Mouse (Mus musculus): ENCODE results near the gene Susd2.
A peak's percentile ranks its signal among the peaks of the same experiment; 100 is the strongest.

Susd2 gene

GRCm38 (mm10) chr10:75654053-75654452 lies 10.2 kb upstream of the Susd2 start:
- no peak for DNase-seq (ENCODE audit: low read depth, low spot score)

DNA sequence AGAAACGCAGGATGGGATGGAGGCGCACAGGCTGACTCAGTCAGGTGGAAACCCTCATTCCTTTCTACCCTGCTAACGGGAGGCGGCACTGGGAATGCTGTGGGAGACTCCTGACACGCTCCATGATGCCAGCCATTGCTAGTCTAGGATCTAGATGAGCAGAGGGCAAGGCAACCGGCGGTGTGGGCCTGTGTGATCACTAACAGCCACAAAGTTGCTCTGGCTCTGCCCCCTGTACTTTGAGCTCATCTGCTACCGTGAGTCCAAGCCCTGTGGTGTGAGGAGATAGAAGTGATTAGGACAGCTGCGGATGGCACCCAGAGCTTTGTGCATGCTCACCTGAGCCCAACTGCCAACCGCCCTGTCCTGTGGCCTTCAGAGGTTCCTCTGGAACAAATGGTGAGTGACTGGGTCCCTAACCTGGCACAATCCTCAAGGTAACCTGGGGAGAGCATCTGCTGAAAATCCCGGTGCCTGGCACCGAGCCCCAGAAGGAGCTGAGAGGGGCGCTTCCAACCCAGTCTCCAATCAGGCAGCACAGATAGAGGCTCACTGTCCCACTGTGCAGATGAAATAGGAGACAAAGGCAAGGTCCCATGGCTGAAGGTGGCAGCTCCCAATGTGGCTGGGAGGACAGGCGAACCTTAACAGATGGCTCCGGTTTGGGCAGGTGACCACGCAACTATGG lies 7.7 kb upstream of the Susd2 start:
- no peak for DNase-seq (ENCODE audit: low read depth, low spot score)

- DNase-seq (ENCODE audit: low read depth, low spot score), result no peak
These were observed 6.6 kb upstream of the Susd2 start for GRCm38 (mm10) chr10:75650306-75650902.

- DNase-seq (ENCODE audit: low read depth, low spot score), result no peak
These were observed 5.7 kb upstream of the Susd2 start for GRCm38 (mm10) chr10:75649406-75649995.

- no peak for DNase-seq (ENCODE audit: low read depth, low spot score)
These were observed 5.2 kb upstream of the Susd2 start for GRCm38 (mm10) chr10:75649001-75649400.

- no peak for DNase-seq (ENCODE audit: low read depth, low spot score)
These were observed 4.3 kb upstream of the Susd2 start for GRCm38 (mm10) chr10:75648091-75648490.

GRCm38 (mm10) chr10:75647362-75647761 lies 3.6 kb upstream of the Susd2 start:
- peak; percentile 26 for DNase-seq (ENCODE audit: low read depth, low spot score)

- DNase-seq (ENCODE audit: low read depth, low spot score), result no peak
These were observed 2.6 kb upstream of the Susd2 start for GRCm38 (mm10) chr10:75646406-75646805.

- DNase-seq (ENCODE audit: low read depth, low spot score), result no peak
These were observed 1.8 kb upstream of the Susd2 start for GRCm38 (mm10) chr10:75645616-75646015.

DNA sequence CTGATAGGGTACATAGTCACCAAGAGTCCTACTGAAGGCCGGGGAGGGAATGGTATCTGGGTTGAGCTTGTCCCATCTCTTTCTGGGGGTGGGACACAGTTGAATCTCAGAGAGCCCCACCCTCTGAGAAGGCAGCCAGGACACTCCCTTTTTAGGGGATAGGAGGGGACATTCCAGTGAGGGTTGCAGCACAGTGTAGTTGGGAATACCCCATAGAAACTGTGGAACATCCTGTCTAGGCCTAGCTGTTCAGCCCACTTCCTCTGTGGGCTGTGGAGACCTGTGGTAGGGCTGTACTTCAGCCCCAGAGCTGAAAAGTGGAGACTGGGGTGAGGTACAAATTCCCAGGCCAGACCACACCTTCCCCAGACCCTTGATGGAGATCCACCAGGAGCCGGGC lies 917 bp downstream of the Susd2 start:
- no peak for DNase-seq (ENCODE audit: low read depth, low spot score)

DNA sequence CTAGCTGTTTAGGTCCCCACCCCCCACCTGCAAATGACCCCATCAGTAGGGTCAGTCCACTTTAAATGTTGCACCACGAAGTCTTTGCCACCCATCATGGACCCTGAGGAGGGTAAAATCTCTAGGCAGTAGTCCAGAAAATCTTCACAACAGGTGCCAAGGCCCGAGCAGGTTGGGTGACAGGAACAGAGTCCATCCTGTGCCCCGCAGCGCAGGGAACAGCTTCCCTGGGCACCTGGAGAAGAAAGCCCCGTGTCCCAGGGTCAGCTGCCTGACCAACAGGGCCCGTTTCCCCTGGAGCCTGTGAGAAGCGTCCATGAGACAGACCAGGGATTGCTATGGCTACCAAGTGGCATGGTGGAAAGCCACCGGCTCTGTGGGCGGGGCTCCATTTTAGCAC lies 1.4 kb downstream of the Susd2 start:
- no peak for DNase-seq (ENCODE audit: low read depth, low spot score)

- no peak for DNase-seq (ENCODE audit: low read depth, low spot score)
These were observed 2.0 kb downstream of the Susd2 start for GRCm38 (mm10) chr10:75641721-75642222.

DNA sequence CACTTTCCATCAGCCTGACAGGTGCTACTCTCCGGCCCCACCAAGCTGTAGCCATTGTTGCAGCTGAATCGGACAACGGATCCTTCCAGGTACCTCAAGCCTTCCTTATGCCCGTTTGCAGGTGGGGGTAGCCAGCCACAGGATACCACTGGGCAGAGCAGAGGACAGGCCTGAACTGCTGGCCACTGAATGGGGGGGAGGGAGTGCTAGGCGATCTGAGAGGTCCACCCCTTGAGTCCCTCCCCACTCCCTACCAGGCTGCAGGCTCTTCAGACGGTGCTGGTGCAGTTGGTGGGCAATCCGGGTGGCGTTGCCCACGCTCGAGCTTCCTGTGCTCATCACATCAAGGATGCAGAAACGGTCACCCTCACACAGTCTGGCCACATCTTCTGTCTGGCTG lies 6.1 kb downstream of the Susd2 start:
- DNase-seq (ENCODE audit: low read depth, low spot score), result no peak

DNA sequence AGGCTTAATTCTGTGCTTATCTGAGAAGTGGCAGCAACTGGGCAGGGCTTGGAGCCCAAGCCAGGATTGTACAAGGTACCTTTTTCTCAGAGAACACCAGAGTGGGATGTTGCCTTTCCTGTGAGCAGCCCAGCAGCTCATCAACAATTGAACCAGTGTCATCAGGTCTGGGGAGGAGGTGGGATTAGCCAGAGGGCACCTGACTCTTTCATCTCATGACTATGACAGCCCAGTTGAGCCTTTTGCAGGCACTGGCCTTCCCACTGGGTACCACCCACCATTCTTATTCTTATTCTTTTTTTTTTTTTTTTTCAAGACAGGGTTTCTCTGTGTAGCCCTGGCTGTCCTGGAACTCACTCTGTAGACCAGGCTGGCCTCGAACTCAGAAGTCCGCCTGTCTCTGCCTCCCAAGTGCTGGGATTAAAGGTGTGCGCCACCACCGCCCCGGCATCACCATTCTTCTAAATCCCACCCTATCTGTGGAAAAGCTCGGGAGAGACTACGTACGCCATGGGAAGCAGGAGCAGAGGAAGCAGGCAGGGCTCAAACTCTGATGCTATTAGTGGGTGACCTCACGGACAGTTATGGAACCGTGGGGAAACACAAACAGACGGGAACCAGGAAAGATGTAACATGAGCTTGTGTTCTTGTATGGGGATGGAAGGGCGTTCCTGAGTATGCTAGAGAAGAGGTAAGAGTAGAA lies 7.6 kb downstream of the Susd2 start:
- no peak for DNase-seq (ENCODE audit: low read depth, low spot score)

DNA sequence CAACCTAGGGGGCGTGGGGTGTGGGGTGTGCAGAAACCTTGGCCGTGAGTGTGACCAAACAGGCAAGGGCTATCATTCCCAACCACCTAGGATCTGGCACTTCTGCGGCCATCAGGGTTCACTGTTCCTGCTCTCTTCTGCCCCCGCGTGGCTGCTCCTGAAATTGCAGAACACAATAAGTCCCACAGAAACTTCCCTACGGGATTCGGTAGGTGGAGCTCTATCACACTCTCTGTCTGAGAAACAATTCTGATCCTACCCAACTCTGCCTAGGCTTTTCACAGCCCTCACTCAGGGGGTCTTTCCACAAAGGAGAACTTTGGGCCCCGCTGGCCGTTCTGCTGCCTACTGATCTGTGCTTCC lies 8.1 kb downstream of the Susd2 start:
- DNase-seq (ENCODE audit: low read depth, low spot score), result no peak

GRCm38 (mm10) chr10:75635019-75635692 lies 8.7 kb downstream of the Susd2 start:
- no peak for DNase-seq (ENCODE audit: low read depth, low spot score)

GRCm38 (mm10) chr10:75634610-75635009 lies 9.2 kb downstream of the Susd2 start:
- no peak for DNase-seq (ENCODE audit: low read depth, low spot score)

- no peak for DNase-seq (ENCODE audit: low read depth, low spot score)
These were observed 10.2 kb downstream of the Susd2 start for GRCm38 (mm10) chr10:75633576-75634139.

- DNase-seq (ENCODE audit: low read depth, low spot score), result no peak
These were observed 10.8 kb downstream of the Susd2 start for GRCm38 (mm10) chr10:75633048-75633447.

GRCm38 (mm10) chr10:75632633-75633032 lies 11.2 kb downstream of the Susd2 start:
- DNase-seq (ENCODE audit: low read depth, low spot score), result no peak

DNA sequence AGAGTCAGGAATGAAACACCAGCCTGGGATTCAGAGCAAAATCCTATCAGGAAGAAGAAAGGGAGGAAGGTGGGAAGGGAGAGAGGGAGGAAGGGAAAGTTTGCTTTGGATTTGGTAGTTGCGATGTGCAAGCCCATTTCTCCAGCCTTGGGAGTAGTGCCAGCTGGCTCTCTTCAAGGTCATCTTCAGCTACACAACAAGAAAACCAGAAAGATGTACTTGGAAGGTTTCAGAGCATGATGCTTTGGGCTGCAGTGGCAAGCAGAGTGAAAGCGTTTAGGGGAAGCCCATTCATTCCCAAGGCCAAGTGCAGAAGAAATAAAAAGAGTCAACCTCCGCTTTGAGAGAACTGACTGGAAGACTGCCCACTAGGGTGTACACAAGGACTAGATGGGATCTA lies 16.3 kb downstream of the Susd2 start:
- DNase-seq (ENCODE audit: low read depth, low spot score), result no peak

- DNase-seq (ENCODE audit: low read depth, low spot score), result no peak
These were observed 16.8 kb downstream of the Susd2 start for GRCm38 (mm10) chr10:75626991-75627390.
